ENCODE assay signal across 8 mouse cellular contexts in genomic region chr7:101320399-101321217, GRCm38 (mm10). TPM values are rescaled to one million over a fixed set of nuclear protein-coding genes. Genes with fewer than 3 reads are reported as not detected.
DNase-seq lines count a peak whose midpoint lies in the region; ATAC-seq and TF ChIP-seq lines count a peak whose summit lies in the region.

No protein-coding gene starts in this region.

- peak; percentile 61 for DNase-seq in gastrocnemius, adult 2 months
- no peak for DNase-seq in gastrocnemius, adult 18-20 months (ENCODE audit: low spot score)
- peak; percentile 79 to 87 for DNase-seq in cerebellum, postnatal 25 days
- peak; percentile 29 to 33 for DNase-seq in heart, postnatal 36 days
- DNase-seq in kidney, postnatal 4 days, result peak; percentile 76 to 85
- no peak for DNase-seq in natural killer cell, adult 2 months (ENCODE audit: low spot score in 2 of 2)

- H3K27me3 ChIP-seq in midbrain, embryonic 15.5 days (replicated peaks), result peaks cover 19% of the 10 kb centered on the region

- 6% methylated on average over 35 of the region's 37 CpGs for WGBS in midbrain, embryonic 15.5 days

- no peaks in the 10 kb centered on the region for H3K36me3 ChIP-seq in midbrain, embryonic 15.5 days (replicated peaks)

- no peak for TF ChIP-seq CTCF in gastrocnemius, adult 2 months (IDR thresholded peaks at IDR 0.05)

- peak overlapping the region; percentile 65 for H3K9ac ChIP-seq in midbrain, embryonic 15.5 days

- H3K4me2 ChIP-seq in midbrain, embryonic 15.5 days, result peak overlapping the region; percentile 100

- H3K27ac ChIP-seq in gastrocnemius, adult 2 months, result peak overlapping the region; percentile 70; the same call in 1 of the 2 replicates
- no peak overlapping the region for H3K27ac ChIP-seq in midbrain, embryonic 15.5 days

- peak; percentile 47 for ATAC-seq in CD4-positive, CD25-positive, alpha-beta regulatory T cell, adult 4 months
- peak; percentile 79 for ATAC-seq in midbrain, embryonic 15.5 days (replicated peaks)

- no peaks in the 10 kb centered on the region for H3K9me3 ChIP-seq in midbrain, embryonic 15.5 days

- intact Hi-C loops in gastrocnemius, adult 2 months (cut with DNase I), result no loop called here
- intact Hi-C loops in heart, postnatal 36 days (cut with DNase I), result no loop called here

- H3K4me1 ChIP-seq in midbrain, embryonic 15.5 days, result peaks cover 20% of the 10 kb centered on the region

- peak overlapping the region; percentile 87 for H3K4me3 ChIP-seq in gastrocnemius, adult 2 months
- H3K4me3 ChIP-seq in midbrain, embryonic 15.5 days, result peak overlapping the region; percentile 85

RNA-seq across cellular contexts. Expression of gene Stard10, which starts 3.7 kb away (rescaled TPM):
- total RNA-seq in gastrocnemius, adult 2 months (2021), result 10 to 100 TPM; 32.5 to 49.8 TPM
- 10 to 100 TPM; 40.4 to 41.1 TPM for total RNA-seq in gastrocnemius, adult 18-20 months (2021)
- polyA plus RNA-seq in CD4-positive, CD25-positive, alpha-beta regulatory T cell, adult 4 months (2017; shearing (Covaris generic)), result 1 to 10 TPM in 1 of 2 experiments, under 1 TPM in 1; 0.76 to 4.8 TPM
- total RNA-seq in heart, postnatal 36 days (2021), result 10 to 100 TPM; 48.3 to 61.3 TPM
- 8.7 and 9.6 TPM in 2 replicates for polyA plus RNA-seq in midbrain, embryonic 15.5 days (2015; fragmentation: Nextera tagmentation; extraction: Ambion mirVana)

RNA-seq across cellular contexts. Expression of gene Atg16l2, which starts 18.6 kb away (rescaled TPM):
- 10 to 100 TPM in 1 of 2 experiments, 1 to 10 TPM in 1; 8.0 to 12.0 TPM for total RNA-seq in gastrocnemius, adult 2 months (2021)
- 1 to 10 TPM; 6.5 to 8.9 TPM for total RNA-seq in gastrocnemius, adult 18-20 months (2021)
- polyA plus RNA-seq in CD4-positive, CD25-positive, alpha-beta regulatory T cell, adult 4 months (2017; shearing (Covaris generic)), result 10 to 100 TPM; 46.7 to 58.1 TPM
- total RNA-seq in heart, postnatal 36 days (2021), result 10 to 100 TPM in 1 of 2 experiments, 1 to 10 TPM in 1; 8.6 to 12.7 TPM
- polyA plus RNA-seq in midbrain, embryonic 15.5 days (2015; fragmentation: Nextera tagmentation; extraction: Ambion mirVana), result 26.1 and 26.9 TPM in 2 replicates

RNA-seq across cellular contexts. Expression of gene Arap1, which starts 27.3 kb away (rescaled TPM):
- total RNA-seq in gastrocnemius, adult 2 months (2021), result 10 to 100 TPM; 19.9 to 30.6 TPM
- total RNA-seq in gastrocnemius, adult 18-20 months (2021), result 10 to 100 TPM; 18.6 to 21.4 TPM
- polyA plus RNA-seq in CD4-positive, CD25-positive, alpha-beta regulatory T cell, adult 4 months (2017; shearing (Covaris generic)), result 10 to 100 TPM; 35.9 to 67.2 TPM
- total RNA-seq in heart, postnatal 36 days (2021), result 10 to 100 TPM; 28.7 to 33.9 TPM
- polyA plus RNA-seq in midbrain, embryonic 15.5 days (2015; fragmentation: Nextera tagmentation; extraction: Ambion mirVana), result 10.4 and 10.6 TPM in 2 replicates

Comparison
In these comparisons a context has a peak if more than half of its experiments do, and no peak if none do; other contexts are left out.
1. DNase-seq: peak in gastrocnemius, adult 2 months (single experiment), cerebellum, postnatal 25 days (2 of 2), heart, postnatal 36 days (2 of 2) and kidney, postnatal 4 days (2 of 2); none in gastrocnemius, adult 18-20 months (single experiment) and natural killer cell, adult 2 months (0 of 2).